Mouse (Mus musculus): ENCODE results near the gene Inka2. TPM values are rescaled to one million over a fixed set of nuclear protein-coding genes. Genes with fewer than 3 reads are reported as not detected.

Gene Inka2
- polyA plus RNA-seq, 1 experiment from 2014 or later = 2.7 TPM

- H3K27me3 ChIP-seq = no peaks in the 10 kb centered on the region
- no peaks in the 10 kb centered on the region for H3K4me1 ChIP-seq (replicated peaks)
- no peak overlapping the region for H3K27ac ChIP-seq
- no peak for ATAC-seq (replicated peaks; ENCODE audit: insufficient number of reproducible peaks, insufficient read depth, low FRiP score, low read depth)
- peaks cover 25% of the 10 kb centered on the region for H3K36me3 ChIP-seq
- WGBS = 72% methylated on average over 4 of the region's 4 CpGs
- H3K9ac ChIP-seq = no peak overlapping the region
- no peak overlapping the region for H3K4me3 ChIP-seq
- H3K4me2 ChIP-seq = no peak overlapping the region
- no peaks in the 10 kb centered on the region for H3K9me3 ChIP-seq (replicated peaks)
Observed at GRCm38 (mm10) chr3:105733538-105733937, 29.1 kb downstream of the Inka2 start.

DNA sequence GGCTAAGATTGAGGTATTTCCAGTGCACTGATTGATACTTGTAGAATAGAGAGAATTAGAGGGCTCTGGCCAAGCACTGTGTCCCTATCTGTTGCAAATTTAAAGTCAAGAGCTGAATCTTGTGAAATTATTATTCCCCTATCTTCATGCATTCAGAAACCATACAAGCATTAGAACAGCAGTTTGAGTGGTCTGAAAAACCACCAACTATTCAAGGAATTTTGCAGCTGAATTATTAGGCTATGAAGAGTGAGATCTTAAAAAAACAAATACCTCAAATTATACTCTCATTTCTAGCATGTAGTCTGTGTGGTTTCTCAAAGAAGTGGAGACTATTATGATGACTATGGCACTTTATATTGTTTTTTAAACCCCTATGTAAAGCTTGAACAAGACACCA, 30.9 kb downstream of the Inka2 start:
- H3K36me3 ChIP-seq = peaks cover 25% of the 10 kb centered on the region
- H3K4me1 ChIP-seq (replicated peaks) = no peaks in the 10 kb centered on the region
- ATAC-seq (replicated peaks; ENCODE audit: insufficient number of reproducible peaks, insufficient read depth, low FRiP score, low read depth) = no peak
- no peaks in the 10 kb centered on the region for H3K27me3 ChIP-seq
- no peak overlapping the region for H3K27ac ChIP-seq
- no peaks in the 10 kb centered on the region for H3K9me3 ChIP-seq (replicated peaks)
- no peak overlapping the region for H3K4me3 ChIP-seq
- H3K4me2 ChIP-seq = no peak overlapping the region
- no peak overlapping the region for H3K9ac ChIP-seq

GRCm38 (mm10) chr3:105736148-105736547, 31.7 kb downstream of the Inka2 start:
- WGBS = 89% methylated on average over 1 of the region's 1 CpGs
- Histone ChIP-seq H3K4me3 (no peak overlapping the region), H3K4me1 (replicated peaks) (no peaks in the 10 kb centered on the region), H3K27ac (no peak overlapping the region), H3K27me3 (no peaks in the 10 kb centered on the region), H3K9me3 (replicated peaks) (no peaks in the 10 kb centered on the region), H3K9ac (no peak overlapping the region), H3K36me3 (peaks cover 19% of the 10 kb centered on the region), H3K4me2 (no peak overlapping the region)
- ATAC-seq (replicated peaks; ENCODE audit: insufficient number of reproducible peaks, insufficient read depth, low FRiP score, low read depth) = no peak

GRCm38 (mm10) chr3:105737070-105737469, 32.7 kb downstream of the Inka2 start:
- Histone ChIP-seq H3K9me3 (replicated peaks) (no peaks in the 10 kb centered on the region), H3K9ac (no peak overlapping the region), H3K36me3 (peaks cover 17% of the 10 kb centered on the region), H3K4me2 (no peak overlapping the region), H3K27me3 (no peaks in the 10 kb centered on the region), H3K4me1 (replicated peaks) (no peaks in the 10 kb centered on the region), H3K4me3 (no peak overlapping the region), H3K27ac (no peak overlapping the region)
- no peak for ATAC-seq (replicated peaks; ENCODE audit: insufficient number of reproducible peaks, insufficient read depth, low FRiP score, low read depth)
- 92% methylated on average over 7 of the region's 7 CpGs for WGBS

GRCm38 (mm10) chr3:105737666-105738065, 33.3 kb downstream of the Inka2 start:
- Histone ChIP-seq H3K4me2 (no peak overlapping the region), H3K4me1 (replicated peaks) (peaks cover 2% of the 10 kb centered on the region), H3K36me3 (peaks cover 17% of the 10 kb centered on the region), H3K4me3 (no peak overlapping the region), H3K9me3 (replicated peaks) (no peaks in the 10 kb centered on the region), H3K9ac (no peak overlapping the region), H3K27ac (no peak overlapping the region), H3K27me3 (no peaks in the 10 kb centered on the region)
- ATAC-seq (replicated peaks; ENCODE audit: insufficient number of reproducible peaks, insufficient read depth, low FRiP score, low read depth) = no peak
- 85% methylated on average over 3 of the region's 3 CpGs for WGBS

DNA sequence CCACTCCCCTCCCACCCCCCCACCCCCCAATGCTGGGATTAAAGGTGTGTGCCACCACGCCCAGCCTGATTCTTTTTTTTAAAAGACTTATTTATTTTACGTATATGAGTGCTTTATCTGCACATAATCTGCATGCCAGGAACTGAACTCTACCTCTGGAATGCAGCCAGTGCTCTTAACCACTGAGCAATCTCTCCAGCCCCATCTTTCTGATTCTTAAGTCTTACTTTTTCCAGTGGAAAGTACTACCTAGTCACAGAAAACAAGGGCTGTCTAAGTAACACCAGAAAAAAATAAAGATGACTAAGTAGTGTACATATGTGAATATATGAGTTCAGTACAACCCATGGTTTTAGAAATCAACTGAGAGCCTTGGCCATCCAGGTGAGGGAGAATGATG, 42.1 kb downstream of the Inka2 start:
- Histone ChIP-seq H3K9ac (no peak overlapping the region), H3K4me2 (no peak overlapping the region), H3K4me1 (replicated peaks) (peaks cover 2% of the 10 kb centered on the region), H3K36me3 (no peaks in the 10 kb centered on the region; the same call in 1 of the 2 replicates), H3K9me3 (replicated peaks) (no peaks in the 10 kb centered on the region), H3K27me3 (no peaks in the 10 kb centered on the region), H3K27ac (no peak overlapping the region), H3K4me3 (no peak overlapping the region)
- ATAC-seq (replicated peaks; ENCODE audit: insufficient number of reproducible peaks, insufficient read depth, low FRiP score, low read depth) = no peak
- 66% methylated on average over 2 of the region's 2 CpGs for WGBS

- no peak overlapping the region for H3K4me2 ChIP-seq
- 49% methylated on average over 2 of the region's 2 CpGs for WGBS
- no peaks in the 10 kb centered on the region for H3K27me3 ChIP-seq
Observed at GRCm38 (mm10) chr3:105750810-105751209, 46.4 kb downstream of the Inka2 start.

GRCm38 (mm10) chr3:105754184-105754583, 49.8 kb downstream of the Inka2 start:
- no peak overlapping the region for H3K4me2 ChIP-seq
- no peaks in the 10 kb centered on the region for H3K27me3 ChIP-seq
- no peaks in the 10 kb centered on the region for H3K36me3 ChIP-seq
- H3K9me3 ChIP-seq (replicated peaks) = no peaks in the 10 kb centered on the region
- H3K4me3 ChIP-seq = no peak overlapping the region
- WGBS = 86% methylated on average over 3 of the region's 3 CpGs
- no peak overlapping the region for H3K27ac ChIP-seq
- no peak for ATAC-seq (replicated peaks; ENCODE audit: insufficient number of reproducible peaks, insufficient read depth, low FRiP score, low read depth)
- H3K4me1 ChIP-seq (replicated peaks) = peaks cover 23% of the 10 kb centered on the region
- H3K9ac ChIP-seq = no peak overlapping the region

More at GRCm38 (mm10) chr3:105750810-105751209, 46.4 kb downstream of the Inka2 start:
- no peak for ATAC-seq (replicated peaks; ENCODE audit: insufficient number of reproducible peaks, insufficient read depth, low FRiP score, low read depth)
- Histone ChIP-seq H3K4me1 (replicated peaks) (peaks cover 6% of the 10 kb centered on the region), H3K9ac (no peak overlapping the region), H3K4me3 (no peak overlapping the region), H3K9me3 (replicated peaks) (no peaks in the 10 kb centered on the region), H3K36me3 (no peaks in the 10 kb centered on the region), H3K27ac (no peak overlapping the region)

DNA sequence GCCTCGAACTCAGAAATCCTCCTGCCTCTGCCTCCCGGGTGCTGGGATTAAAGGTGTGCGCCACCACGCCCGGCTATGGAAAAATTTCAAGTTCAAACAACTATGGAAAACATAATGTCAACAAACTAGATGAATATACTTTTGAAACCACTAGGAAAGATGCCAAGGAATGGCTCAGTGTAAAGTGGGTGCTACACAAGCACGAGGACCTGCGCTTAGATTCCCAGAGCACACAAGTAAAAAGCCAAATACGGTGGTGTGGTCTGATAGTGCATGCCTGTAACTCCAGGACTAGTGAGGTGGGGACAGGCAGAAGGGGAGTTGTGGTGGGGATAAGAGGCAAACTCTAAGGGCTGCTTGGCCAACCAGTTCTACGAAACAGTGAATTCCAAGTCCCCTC, 50.7 kb downstream of the Inka2 start:
- Histone ChIP-seq H3K27ac (no peak overlapping the region), H3K9me3 (replicated peaks) (no peaks in the 10 kb centered on the region), H3K4me2 (no peak overlapping the region), H3K27me3 (no peaks in the 10 kb centered on the region), H3K4me1 (replicated peaks) (peaks cover 23% of the 10 kb centered on the region), H3K4me3 (no peak overlapping the region), H3K9ac (no peak overlapping the region), H3K36me3 (no peaks in the 10 kb centered on the region)
- WGBS = 86% methylated on average over 9 of the region's 9 CpGs
- ATAC-seq (replicated peaks; ENCODE audit: insufficient number of reproducible peaks, insufficient read depth, low FRiP score, low read depth) = no peak

DNA sequence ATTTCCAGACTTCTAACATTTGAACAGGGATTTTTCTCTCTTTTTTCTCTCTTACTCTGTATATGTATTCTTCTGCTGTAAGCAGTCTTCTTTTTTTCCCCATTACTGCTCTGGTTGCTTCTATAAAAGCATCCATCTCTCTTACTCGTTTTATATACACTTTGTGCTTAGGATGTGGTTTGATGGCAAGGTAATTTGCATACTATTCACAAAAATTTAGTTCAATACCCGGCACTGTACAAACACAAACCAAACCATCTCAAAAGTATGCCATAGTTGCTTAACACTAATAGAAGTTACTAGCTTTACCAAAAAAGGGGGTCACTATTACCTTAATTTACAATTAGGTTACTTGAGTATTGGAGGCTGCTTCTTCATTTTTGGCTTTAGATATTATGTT, 52.1 kb downstream of the Inka2 start:
- no peak overlapping the region for H3K27ac ChIP-seq
- H3K4me1 ChIP-seq (replicated peaks) = peaks cover 23% of the 10 kb centered on the region
- no peaks in the 10 kb centered on the region for H3K9me3 ChIP-seq (replicated peaks)
- H3K4me2 ChIP-seq = no peak overlapping the region
- H3K27me3 ChIP-seq = no peaks in the 10 kb centered on the region
- no peak for ATAC-seq (replicated peaks; ENCODE audit: insufficient number of reproducible peaks, insufficient read depth, low FRiP score, low read depth)
- no peak overlapping the region for H3K4me3 ChIP-seq
- 77% methylated on average over 2 of the region's 2 CpGs for WGBS
- no peaks in the 10 kb centered on the region for H3K36me3 ChIP-seq
- no peak overlapping the region for H3K9ac ChIP-seq

- Histone ChIP-seq H3K27ac (no peak overlapping the region), H3K9me3 (replicated peaks) (no peaks in the 10 kb centered on the region), H3K4me1 (replicated peaks) (peaks cover 26% of the 10 kb centered on the region), H3K36me3 (no peaks in the 10 kb centered on the region), H3K9ac (no peak overlapping the region), H3K27me3 (no peaks in the 10 kb centered on the region), H3K4me3 (no peak overlapping the region), H3K4me2 (no peak overlapping the region)
- WGBS = 71% methylated on average over 6 of the region's 6 CpGs
- ATAC-seq (replicated peaks; ENCODE audit: insufficient number of reproducible peaks, insufficient read depth, low FRiP score, low read depth) = no peak
Observed at GRCm38 (mm10) chr3:105757323-105758083, 53.1 kb downstream of the Inka2 start.

DNA sequence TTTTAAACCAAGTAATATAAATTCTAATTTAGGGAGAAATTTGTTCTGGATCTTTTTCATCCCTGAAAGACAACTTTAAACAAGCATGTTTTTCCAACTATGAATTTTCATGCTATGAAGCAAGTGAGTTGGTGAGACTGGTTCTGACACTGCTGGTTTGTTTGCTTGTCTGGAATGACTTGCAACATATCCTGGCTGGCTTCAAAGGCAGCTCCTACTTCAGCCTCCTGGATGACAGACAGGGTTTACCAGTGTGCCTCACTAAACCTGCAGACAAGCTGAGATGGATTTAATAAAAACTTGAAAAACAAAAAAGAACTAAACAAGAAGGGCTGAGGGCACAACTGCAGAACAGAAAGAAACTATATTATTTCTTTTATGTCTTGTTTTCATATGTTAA, 53.7 kb downstream of the Inka2 start:
- no peak for ATAC-seq (replicated peaks; ENCODE audit: insufficient number of reproducible peaks, insufficient read depth, low FRiP score, low read depth)
- Histone ChIP-seq H3K4me1 (replicated peaks) (peaks cover 26% of the 10 kb centered on the region), H3K9ac (no peak overlapping the region), H3K36me3 (no peaks in the 10 kb centered on the region), H3K27me3 (no peaks in the 10 kb centered on the region), H3K9me3 (replicated peaks) (no peaks in the 10 kb centered on the region), H3K27ac (no peak overlapping the region), H3K4me2 (no peak overlapping the region), H3K4me3 (no peak overlapping the region)
